Mouse (Mus musculus) right cerebral cortex, adult 2 months (tissue): ENCODE data around the gene Cd47.

Source experiments
- DNase-seq, 2 experiments: peaks; one replicate each; pipeline ENCODE4 v3.0.0; 2021 to 2022; ENCODE audit warnings: low spot score in 2 of 2

The Cd47 gene

GRCm38 (mm10) chr16:49799597-49800561 is at the start of gene Cd47:
Cd47 (plus strand) TSS chr16:49800533.
- no peak for DNase-seq

- DNase-seq = no peak
These were observed 47.4 kb upstream of the Cd47 start for GRCm38 (mm10) chr16:49752906-49753305.

- no peak for DNase-seq
These were observed 47.0 kb upstream of the Cd47 start for GRCm38 (mm10) chr16:49753318-49753717.

- DNase-seq = no peak
These were observed 39.7 kb upstream of the Cd47 start for GRCm38 (mm10) chr16:49760517-49761203.

- DNase-seq = no peak
These were observed 38.4 kb upstream of the Cd47 start for GRCm38 (mm10) chr16:49761981-49762380.

GRCm38 (mm10) chr16:49766326-49766725 is 34.0 kb upstream of the Cd47 start:
- DNase-seq = peak in 1 of 2 experiments; percentile 15

GRCm38 (mm10) chr16:49768491-49769031 is 31.8 kb upstream of the Cd47 start:
- DNase-seq = no peak

- DNase-seq = no peak
These were observed 30.5 kb upstream of the Cd47 start for GRCm38 (mm10) chr16:49769831-49770261.

GRCm38 (mm10) chr16:49770320-49771189 is 29.8 kb upstream of the Cd47 start:
- DNase-seq = no peak

GRCm38 (mm10) chr16:49771609-49772396 is 28.5 kb upstream of the Cd47 start:
- DNase-seq = no peak

- DNase-seq = no peak
These were observed 27.8 kb upstream of the Cd47 start for GRCm38 (mm10) chr16:49772576-49772975.

GRCm38 (mm10) chr16:49773068-49773467 is 27.3 kb upstream of the Cd47 start:
- no peak for DNase-seq

- no peak for DNase-seq
These were observed 26.0 kb upstream of the Cd47 start for GRCm38 (mm10) chr16:49774059-49775001.

- no peak for DNase-seq
These were observed 25.0 kb upstream of the Cd47 start for GRCm38 (mm10) chr16:49775002-49775966.

- DNase-seq = no peak
These were observed 23.4 kb upstream of the Cd47 start for GRCm38 (mm10) chr16:49776981-49777380.

- no peak for DNase-seq
These were observed 18.7 kb upstream of the Cd47 start for GRCm38 (mm10) chr16:49781556-49782156.

- DNase-seq = no peak
These were observed 17.0 kb upstream of the Cd47 start for GRCm38 (mm10) chr16:49783369-49783768.

GRCm38 (mm10) chr16:49786116-49786515 is 14.2 kb upstream of the Cd47 start:
- DNase-seq = no peak
